Mouse (Mus musculus): ENCODE results near the gene Tspear.

GRCm38 (mm10) chr10:77663949-77664665, 22.3 kb upstream of the Tspear start:
- no peak for TF ChIP-seq CTCF (IDR thresholded peaks at IDR 0.05; ENCODE audit: control insufficient read depth, insufficient read depth, insufficient read length)
- TF ChIP-seq MAX (IDR thresholded peaks at IDR 0.05) = no peak
- no peak for TF ChIP-seq FOSL1 (IDR thresholded peaks at IDR 0.05; ENCODE audit: insufficient read depth, low read length, poor library complexity, severe bottlenecking)
- no peak for TF ChIP-seq CEBPB (IDR thresholded peaks at IDR 0.05; ENCODE audit: low read depth)
- no peak for TF ChIP-seq MYOD1 (IDR thresholded peaks at IDR 0.05; ENCODE audit: control insufficient read depth, insufficient read length, low read depth)

All from C2C12 (cell line).